Mouse (Mus musculus) limb, embryonic 14.5 days (tissue): ENCODE data around the gene Rgl3. TPM values are rescaled to one million over a fixed set of nuclear protein-coding genes. Genes with fewer than 3 reads are reported as not detected.

ENCODE experiments used
- ATAC-seq: fragments of 200-750 bp; cut with Nextera tagmentation; 2 replicates; pipeline ENCODE4 v1.8.0; 2017; ENCODE audit warnings: low read depth, moderate number of reproducible peaks, moderate TSS enrichment; ENCODE audit not compliant: low FRiP score
- DNase-seq: peaks from one replicate; pipeline ENCODE4 v3.0.0-alpha.2; 2015; ENCODE audit warnings: low spot score
- H3K27ac ChIP-seq: fragments of 300-500 bp; sonication (generic); replicated peaks from 2 replicates; pipeline ENCODE4 v1.5.1; 2014; ENCODE audit warnings: low read depth, mild to moderate bottlenecking, low read length, moderate library complexity, mixed read lengths
- H3K27me3 ChIP-seq: fragments of 300-500 bp; sonication (generic); 2 replicates; pipeline ENCODE4 v1.6.1; 2014; ENCODE audit warnings: low read length, mixed read lengths; ENCODE audit not compliant: control insufficient read depth, insufficient read depth
- H3K36me3 ChIP-seq: fragments of 300-500 bp; sonication (generic); 2 replicates; pipeline ENCODE4 v1.6.1; 2014; ENCODE audit warnings: mild to moderate bottlenecking, low read length, moderate library complexity, mixed read lengths; ENCODE audit not compliant: control insufficient read depth, insufficient read depth
- H3K4me1 ChIP-seq: fragments of 300-500 bp; sonication (generic); 2 replicates; pipeline ENCODE4 v1.6.1; 2014; ENCODE audit warnings: antibody characterized with exemption, low read length, mixed read lengths; ENCODE audit not compliant: control insufficient read depth, insufficient read depth
- H3K4me2 ChIP-seq: fragments of 300-500 bp; sonication (generic); replicated peaks from 2 replicates; pipeline ENCODE4 v1.6.1; 2014; ENCODE audit warnings: low read depth, mild to moderate bottlenecking, low read length, moderate library complexity; ENCODE audit not compliant: severe bottlenecking
- H3K4me3 ChIP-seq: fragments of 300-500 bp; sonication (generic); replicated peaks from 2 replicates; pipeline ENCODE4 v1.5.1; 2014; ENCODE audit warnings: low read length
- H3K9ac ChIP-seq: fragments of 300-500 bp; sonication (generic); 2 replicates; pipeline ENCODE4 v1.6.1; 2014; ENCODE audit warnings: mild to moderate bottlenecking, low read depth, low read length, moderate library complexity; ENCODE audit not compliant: severe bottlenecking
- H3K9me3 ChIP-seq: fragments of 300-500 bp; sonication (generic); 2 replicates; pipeline ENCODE4 v1.6.1; 2016; ENCODE audit warnings: low read length; ENCODE audit not compliant: control insufficient read depth
- POLR2A ChIP-seq: fragments of 200-500 bp; IDR thresholded peaks from 2 replicates; pipeline ENCODE4 v1.8.0; 2012; ENCODE audit warnings: inconsistent platforms, mild to moderate bottlenecking, moderate library complexity, borderline replicate concordance; ENCODE audit not compliant: insufficient read depth, insufficient read length; ENCODE audit errors: extremely low read depth
- WGBS: fragments of 180-500 bp; shearing (Covaris S2); extraction: QIAGEN DNeasy Blood & Tissue Kit; methylation state at CpG from one replicate; pipeline ENCODE4 v1.1.7; 2014; 5-methylcytosine and 5-hydroxymethylcytosine counted together
- polyA plus RNA-seq, 2 experiments: library from polyadenylated mRNA; depleted of rRNA in 1 of 2; stranded (reverse) in 1 of 2; unstranded in 1 of 2; fragments of >200 nt; fragmentation: Nextera tagmentation in 1 of 2; extraction: Ambion mirVana in 1 of 2; gene quantifications; 2 replicates each; pipeline versions ENCODE4 v1.2.1 to v1.2.3; 2012 to 2014

Gene Rgl3
- polyA plus RNA-seq, 2 experiments, result 1.1 to 3.2 TPM

- 0 out of 2 replicates have a peak, but pooled peaks cover 5% of the 10 kb centered on the region for H3K36me3 ChIP-seq
- H3K27ac ChIP-seq, result no peak overlapping the region
- no peak overlapping the region for H3K4me2 ChIP-seq
- no peak overlapping the region for H3K4me3 ChIP-seq
- H3K4me1 ChIP-seq, result peaks cover 11% of the 10 kb centered on the region
- peaks cover 46% of the 10 kb centered on the region for H3K27me3 ChIP-seq
- no peak for TF ChIP-seq POLR2A
- 94% methylated on average over 7 of the region's 7 CpGs for WGBS
- no peak overlapping the region for H3K9ac ChIP-seq
- H3K9me3 ChIP-seq, result no peaks in the 10 kb centered on the region
- ATAC-seq, result no peak
- DNase-seq, result no peak
Observed at GRCm38 (mm10) chr9:21959244-21959643, 30.0 kb downstream of the Rgl3 start.

GRCm38 (mm10) chr9:21958372-21958771 lies 30.9 kb downstream of the Rgl3 start:
- H3K27me3 ChIP-seq, result peaks cover 41% of the 10 kb centered on the region
- H3K36me3 ChIP-seq, result 0 out of 2 replicates have a peak, but pooled peaks cover 5% of the 10 kb centered on the region
- no peaks in the 10 kb centered on the region for H3K9me3 ChIP-seq
- ATAC-seq (no peak), DNase-seq (no peak)
- no peak overlapping the region for H3K4me2 ChIP-seq
- 77% methylated on average over 5 of the region's 5 CpGs for WGBS
- no peak for TF ChIP-seq POLR2A
- no peak overlapping the region for H3K9ac ChIP-seq
- H3K4me3 ChIP-seq, result no peak overlapping the region
- peaks cover 11% of the 10 kb centered on the region for H3K4me1 ChIP-seq
- no peak overlapping the region for H3K27ac ChIP-seq

- peak; percentile 98 for ATAC-seq
- Histone ChIP-seq H3K27me3 (peaks cover 15% of the 10 kb centered on the region), H3K4me1 (peaks cover 6% of the 10 kb centered on the region; the same call in 1 of the 2 replicates), H3K9me3 (no peaks in the 10 kb centered on the region), H3K36me3 (0 out of 2 replicates have a peak, but pooled peaks cover 5% of the 10 kb centered on the region), H3K27ac (peak within 1 kb of the TSS; percentile 77), H3K9ac (peak within 1 kb of the TSS; percentile 76), H3K4me3 (peak within 1 kb of the TSS; percentile 70), H3K4me2 (peak within 1 kb of the TSS; percentile 61)
- 0 out of 2 replicates have a peak, but pooled peaks have one; percentile 30 for TF ChIP-seq POLR2A
- under 1% methylated on average over 54 of the region's 54 CpGs for WGBS
- DNase-seq, result peak; percentile 97
Observed at GRCm38 (mm10) chr9:21955570-21956281, 33.5 kb downstream of the Rgl3 start, which contains the start of gene Swsap1. Gene Swsap1, plus strand, starts transcription at chr9:21955755.

- no peak for TF ChIP-seq POLR2A
- Histone ChIP-seq H3K27ac (peak overlapping the region; percentile 77), H3K4me1 (peaks cover 4% of the 10 kb centered on the region; the same call in 1 of the 2 replicates), H3K4me3 (peak overlapping the region; percentile 70), H3K9me3 (no peaks in the 10 kb centered on the region), H3K4me2 (peak overlapping the region; percentile 61), H3K36me3 (0 out of 2 replicates have a peak, but pooled peaks cover 5% of the 10 kb centered on the region), H3K27me3 (peaks cover 10% of the 10 kb centered on the region), H3K9ac (peak overlapping the region; percentile 76; the same call in 1 of the 2 replicates)
- WGBS, result 3% methylated on average over 18 of the region's 18 CpGs
- ATAC-seq (peak; percentile 53), DNase-seq (no peak)
Observed at GRCm38 (mm10) chr9:21955225-21955569, 34.0 kb downstream of the Rgl3 start.

GRCm38 (mm10) chr9:21954635-21955034 lies 34.6 kb downstream of the Rgl3 start:
- H3K36me3 ChIP-seq, result 0 out of 2 replicates have a peak, but pooled peaks cover 5% of the 10 kb centered on the region
- H3K4me3 ChIP-seq, result no peak overlapping the region
- H3K27ac ChIP-seq, result no peak overlapping the region
- H3K9me3 ChIP-seq, result no peaks in the 10 kb centered on the region
- no peak overlapping the region for H3K9ac ChIP-seq
- H3K4me2 ChIP-seq, result peak overlapping the region; percentile 61; the same call in 1 of the 2 replicates
- peaks cover 4% of the 10 kb centered on the region; the same call in 1 of the 2 replicates for H3K27me3 ChIP-seq
- no peak for TF ChIP-seq POLR2A
- peaks cover 4% of the 10 kb centered on the region; the same call in 1 of the 2 replicates for H3K4me1 ChIP-seq
- no peak for DNase-seq
- ATAC-seq, result no peak
- WGBS, result 81% methylated on average over 3 of the region's 3 CpGs
